Mouse (Mus musculus) lung, adult 2 months (tissue): ENCODE results near the gene Adgrg6. TPM values are rescaled to one million over a fixed set of nuclear protein-coding genes. Genes with fewer than 3 reads are reported as not detected.

ENCODE experiments used
- DNase-seq: peaks from one replicate; pipeline ENCODE4 v3.0.0; 2022
- H3K4me1 ChIP-seq: fragments of 200-500 bp; 2 replicates; pipeline ENCODE4 v1.6.1; 2011; ENCODE audit warnings: low read length; ENCODE audit not compliant: control insufficient read depth, insufficient read depth
- H3K4me3 ChIP-seq: fragments of 200-500 bp; replicated peaks from 2 replicates; pipeline ENCODE3; 2011; ENCODE audit warnings: low read depth, mild to moderate bottlenecking, control low read depth, low read length; ENCODE audit errors: extremely low read depth
- CTCF ChIP-seq: fragments of 200-500 bp; IDR thresholded peaks from 2 replicates; pipeline ENCODE4 v1.5.1; 2011; ENCODE audit warnings: mild to moderate bottlenecking, low read length, control low read depth; ENCODE audit not compliant: insufficient read depth
- POLR2A ChIP-seq: fragments of 200-500 bp; IDR thresholded peaks from 2 replicates; pipeline ENCODE4 v1.6.1; 2011; ENCODE audit warnings: low read depth, mild to moderate bottlenecking, control low read depth, low read length, borderline replicate concordance; ENCODE audit errors: extremely low read depth
- WGBS: fragments of 180-500 bp; shearing (Covaris S2); methylation state at CpG from one replicate; pipeline ENCODE4 v1.1.7; 2018; 5-methylcytosine and 5-hydroxymethylcytosine counted together
- polyA plus RNA-seq: library from polyadenylated mRNA; depleted of rRNA; stranded (reverse); fragments of >200 nt; gene quantifications from 2 replicates; pipeline ENCODE4 v1.2.3, GENCODE M21; 2012

Gene Adgrg6
- polyA plus RNA-seq, 1 experiment = 25.7 TPM

DNA sequence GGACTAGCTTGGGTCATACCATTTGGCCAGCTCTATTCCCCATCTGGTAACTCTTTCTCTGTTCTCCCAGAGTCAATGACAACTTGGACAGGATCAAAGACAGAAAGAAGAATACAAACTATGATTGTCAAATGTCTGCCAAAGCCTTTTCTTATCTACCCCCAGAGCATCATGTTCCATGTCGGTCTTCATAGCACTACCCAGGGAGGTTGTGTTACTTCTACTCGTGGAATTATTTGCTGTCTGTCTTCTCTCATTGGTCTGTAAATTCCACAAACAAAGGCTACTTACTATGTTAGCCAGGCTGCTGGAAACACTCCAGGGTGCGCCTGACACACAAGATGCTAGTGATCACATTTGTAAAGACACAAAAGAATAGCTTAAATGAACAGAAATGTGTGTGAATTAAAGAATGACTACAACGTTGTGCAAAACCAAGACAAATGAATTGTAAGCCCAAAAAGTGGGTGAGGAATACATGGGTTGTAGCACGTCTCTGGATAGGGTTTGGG is 74.4 kb downstream of the Adgrg6 start:
- Histone ChIP-seq H3K4me1 (peaks cover 5% of the 10 kb centered on the region), H3K4me3 (no peak overlapping the region)
- TF ChIP-seq POLR2A (no peak), CTCF (no peak)
- 46% methylated on average over 5 of the region's 5 CpGs for WGBS
- no peak for DNase-seq

DNA sequence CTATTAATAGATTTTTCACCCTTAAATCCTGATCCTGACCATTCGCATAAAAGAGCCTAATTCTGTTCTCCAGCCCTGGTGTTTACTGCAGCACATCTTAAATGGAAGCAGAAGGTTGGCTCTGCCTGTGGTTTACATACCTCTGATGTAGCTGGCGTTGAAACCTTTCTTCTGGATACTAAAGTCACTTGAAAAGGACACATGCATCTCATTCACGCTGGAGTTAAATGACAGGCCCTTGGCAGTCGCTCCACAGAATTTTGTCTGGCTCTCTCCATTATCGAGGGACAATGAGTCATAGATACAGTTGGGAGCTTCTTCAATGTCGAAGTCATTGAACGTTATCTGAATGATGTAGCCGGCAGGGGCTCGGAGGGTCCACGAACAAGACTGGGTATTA is 76.8 kb downstream of the Adgrg6 start:
- 71% methylated on average over 10 of the region's 10 CpGs for WGBS
- Histone ChIP-seq H3K4me3 (no peak overlapping the region), H3K4me1 (peaks cover 4% of the 10 kb centered on the region; the same call in 1 of the 2 replicates)
- DNase-seq = no peak
- no peak for TF ChIP-seq CTCF
- no peak for TF ChIP-seq POLR2A

DNA sequence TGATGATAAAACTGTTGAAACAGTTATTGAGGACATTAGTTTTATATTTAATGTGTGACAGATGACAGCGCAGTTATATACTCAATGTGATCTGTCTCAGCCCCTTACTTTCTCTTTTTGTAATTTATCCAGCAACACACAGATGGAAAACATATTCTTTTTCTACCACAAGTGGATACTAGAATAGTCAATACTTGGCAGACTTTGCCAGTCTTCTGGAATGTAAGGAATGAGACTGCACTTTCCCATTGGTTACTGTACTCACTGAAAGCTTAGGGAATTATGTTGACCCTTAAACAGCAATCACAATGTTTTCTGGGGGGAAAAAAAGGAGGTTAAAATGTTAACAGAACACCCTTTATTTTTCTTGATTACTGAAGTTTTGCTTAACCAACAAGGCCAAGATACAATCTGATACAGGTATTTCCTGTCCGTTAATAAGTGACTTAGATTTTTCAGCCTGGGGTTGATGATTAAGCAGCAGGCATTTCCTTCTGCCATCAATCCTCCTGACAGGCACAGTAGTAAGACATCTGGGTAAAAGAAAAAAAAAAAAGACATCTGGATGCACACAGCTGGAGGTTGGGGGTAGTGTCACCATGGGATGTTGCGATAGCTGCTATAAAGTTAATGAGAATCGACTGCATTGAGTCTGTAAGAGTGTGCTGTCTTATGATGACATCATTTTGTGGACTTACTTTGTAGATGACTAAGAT is 81.5 kb downstream of the Adgrg6 start:
- DNase-seq = no peak
- peaks cover 2% of the 10 kb centered on the region for H3K4me1 ChIP-seq
- whole genome bisulfite sequencing = 50% methylated on average over 4 of the region's 4 CpGs
- no peak overlapping the region for H3K4me3 ChIP-seq
- no peak for TF ChIP-seq POLR2A
- TF ChIP-seq CTCF = no peak

DNA sequence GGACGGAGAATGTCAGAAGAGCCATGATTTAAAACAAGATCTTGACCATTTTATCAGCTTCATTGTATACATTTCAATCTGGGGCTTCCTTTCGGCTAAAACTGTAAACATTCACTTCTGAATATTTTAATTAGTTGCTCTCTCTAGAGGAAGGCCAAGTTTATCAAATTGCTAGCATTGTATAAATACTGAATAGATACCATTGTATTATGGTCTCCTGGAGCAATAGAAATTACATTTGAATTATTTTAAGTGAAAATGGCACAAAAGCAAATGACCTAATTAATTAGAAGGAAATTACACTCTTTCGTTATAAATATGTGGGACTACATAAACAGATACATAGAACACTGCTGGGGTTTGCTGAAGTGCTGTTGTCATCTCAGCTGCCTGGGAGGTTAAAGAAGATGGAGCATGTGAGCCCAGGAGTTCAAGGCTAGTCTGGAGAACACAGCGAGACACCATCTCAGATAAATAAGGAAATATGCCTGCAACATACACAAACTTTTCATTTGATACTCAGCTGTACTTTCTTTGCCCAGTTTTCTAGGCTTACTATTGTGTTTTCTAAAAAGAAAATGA is 84.4 kb downstream of the Adgrg6 start:
- H3K4me1 ChIP-seq = peaks cover 2% of the 10 kb centered on the region
- WGBS = 53% methylated on average over 4 of the region's 4 CpGs
- H3K4me3 ChIP-seq = no peak overlapping the region
- TF ChIP-seq CTCF = no peak
- TF ChIP-seq POLR2A = no peak
- DNase-seq = no peak

DNA sequence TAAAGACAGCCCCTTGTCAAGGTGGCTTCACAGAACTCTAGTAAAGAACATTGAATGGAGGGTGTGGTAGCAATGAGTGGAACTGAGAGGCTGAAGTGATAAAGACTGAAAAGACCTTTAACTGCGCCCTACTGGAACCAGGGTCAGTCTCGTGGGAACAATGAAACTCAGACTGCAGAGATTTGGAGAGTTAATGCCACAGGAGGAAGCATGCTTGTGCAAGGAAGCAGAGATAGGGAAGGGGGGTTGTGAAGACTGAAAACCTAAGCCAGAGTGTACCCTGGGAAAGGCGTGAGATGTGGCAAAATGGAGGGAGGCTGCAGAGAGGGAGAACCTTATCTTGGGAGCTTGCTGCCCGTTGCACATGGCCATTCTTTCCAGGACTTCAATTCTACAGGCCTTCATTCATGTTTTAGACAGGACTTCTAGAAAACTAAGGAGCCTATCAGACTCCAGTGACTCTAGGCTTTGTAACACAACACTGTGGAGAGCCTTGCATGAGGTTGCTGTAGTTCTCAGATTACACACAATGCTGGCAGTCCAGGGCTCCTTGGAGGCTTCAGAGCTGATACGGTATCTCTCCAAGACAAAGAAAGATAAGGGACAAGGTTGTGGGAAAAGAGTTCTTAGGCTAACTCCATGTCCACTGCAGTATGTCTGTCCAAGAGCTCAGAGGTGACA is 85.1 kb downstream of the Adgrg6 start:
- no peak overlapping the region for H3K4me3 ChIP-seq
- WGBS = 37% methylated on average over 5 of the region's 5 CpGs
- DNase-seq = no peak
- TF ChIP-seq POLR2A = no peak
- TF ChIP-seq CTCF = no peak
- H3K4me1 ChIP-seq = peaks cover 2% of the 10 kb centered on the region

DNA sequence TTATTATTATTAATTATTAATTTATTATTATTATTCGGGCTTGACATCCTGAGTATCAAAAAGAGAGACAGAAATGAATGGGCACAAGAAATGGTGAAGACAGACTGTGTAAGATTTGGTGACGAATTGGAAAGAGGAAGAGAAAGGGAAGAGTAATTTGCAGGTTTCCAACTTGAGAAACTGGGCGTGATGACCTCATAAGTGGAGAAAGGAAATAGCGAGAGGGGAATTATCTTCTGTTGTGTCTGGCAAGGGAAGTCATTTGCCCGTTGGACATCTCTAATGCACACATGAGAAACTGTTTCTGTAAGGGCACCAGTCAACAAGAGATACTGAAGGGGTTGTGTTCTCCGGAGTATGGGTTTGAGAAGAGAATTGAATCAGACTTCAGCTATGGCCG is 85.6 kb downstream of the Adgrg6 start:
- TF ChIP-seq POLR2A = no peak
- TF ChIP-seq CTCF = no peak
- DNase-seq = no peak
- WGBS = 63% methylated on average over 7 of the region's 7 CpGs
- peaks cover 2% of the 10 kb centered on the region for H3K4me1 ChIP-seq
- H3K4me3 ChIP-seq = no peak overlapping the region

DNA sequence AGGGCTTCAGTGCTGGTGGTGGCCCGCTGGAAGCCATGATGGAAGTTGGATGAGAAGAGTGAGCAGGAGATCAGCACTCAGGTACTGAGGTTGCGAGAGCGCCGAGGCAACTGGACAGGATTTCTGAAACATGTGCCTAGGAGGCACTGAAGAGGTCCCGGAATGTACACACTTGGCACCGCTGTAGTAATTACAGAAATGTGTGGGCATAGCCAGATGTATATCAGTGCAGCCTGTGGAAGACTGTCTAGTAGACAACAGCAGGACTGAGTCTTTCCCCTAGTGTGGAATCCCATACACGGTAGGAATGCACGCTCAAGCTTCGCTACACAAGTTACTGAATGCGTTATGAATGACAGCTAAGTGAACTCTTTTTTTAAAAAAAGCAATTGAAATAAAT is 86.1 kb downstream of the Adgrg6 start:
- Histone ChIP-seq H3K4me1 (peaks cover 2% of the 10 kb centered on the region), H3K4me3 (no peak overlapping the region)
- no peak for TF ChIP-seq CTCF
- TF ChIP-seq POLR2A = no peak
- 92% methylated on average over 10 of the region's 10 CpGs for WGBS
- no peak for DNase-seq

DNA sequence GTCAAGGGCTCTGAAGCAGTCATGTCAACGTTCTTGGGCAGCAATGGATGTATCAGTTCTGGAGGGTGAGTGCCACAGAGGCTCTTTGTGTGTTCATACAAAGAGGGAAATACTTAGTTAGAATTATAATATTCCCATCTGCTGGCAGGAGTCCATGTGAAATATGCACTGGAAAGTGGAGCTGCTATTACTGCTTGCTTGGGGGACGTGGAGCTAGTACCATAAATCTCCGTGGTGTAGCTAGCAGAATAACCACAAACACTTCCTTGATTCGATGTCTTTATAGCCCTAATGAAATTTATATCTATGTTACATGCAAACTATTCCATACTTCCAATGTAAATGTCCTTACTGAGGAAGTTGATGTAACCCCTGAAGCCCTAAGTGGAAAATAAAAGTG is 91.0 kb downstream of the Adgrg6 start:
- H3K4me3 ChIP-seq = no peak overlapping the region
- no peaks in the 10 kb centered on the region for H3K4me1 ChIP-seq
- 54% methylated on average over 4 of the region's 4 CpGs for WGBS
- TF ChIP-seq CTCF (no peak), POLR2A (no peak)
- no peak for DNase-seq

DNA sequence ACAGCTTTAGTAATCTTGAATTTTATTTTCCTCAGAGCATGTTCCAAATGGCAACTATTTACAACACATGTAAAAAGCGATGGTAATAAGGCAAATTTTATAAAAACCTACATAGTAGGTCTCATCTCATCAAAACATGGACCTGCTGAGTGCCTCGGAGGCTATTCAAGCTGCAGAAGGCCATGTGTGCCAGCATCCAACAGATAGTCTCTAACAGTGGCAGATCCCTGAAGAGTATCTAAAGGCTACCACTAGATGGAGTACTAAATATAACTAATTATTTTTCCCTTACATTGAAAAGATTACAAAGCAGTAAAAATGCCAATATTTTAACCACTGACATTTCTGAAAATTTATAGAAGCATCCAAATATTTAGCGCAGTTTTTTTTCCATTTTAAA is 93.6 kb downstream of the Adgrg6 start:
- Histone ChIP-seq H3K4me1 (no peaks in the 10 kb centered on the region), H3K4me3 (no peak overlapping the region)
- WGBS = 23% methylated on average over 3 of the region's 3 CpGs
- TF ChIP-seq POLR2A (no peak), CTCF (no peak)
- no peak for DNase-seq
